Mouse (Mus musculus): ENCODE data around the gene Psmg4. TPM values are rescaled to one million over a fixed set of nuclear protein-coding genes. Genes with fewer than 3 reads are reported as not detected.

The Psmg4 gene
- total and polyA plus RNA-seq, 3 experiments = 121 to 161 TPM; not detected in 1

- no peak overlapping the region for H3K27ac ChIP-seq (ENCODE audit: control insufficient read depth, low read depth, low read length)
- peak overlapping the region; percentile 67 to 72 for H3K4me3 ChIP-seq (ENCODE audit: control insufficient read depth in 1 of 2, insufficient read depth in 1 of 2, low read depth in 2 of 2, low read length in 2 of 2)
- DNase-seq (ENCODE audit: low read depth, low spot score) = peak; percentile 80
- H3K27me3 ChIP-seq (ENCODE audit: control insufficient read depth in 1 of 2, insufficient read depth in 2 of 2, low read length in 2 of 2) = no peaks in the 10 kb centered on the region
- peaks cover 0 to 12% of the 10 kb centered on the region in 2 experiments; a peak in 2 of 4 replicates for H3K4me1 ChIP-seq (ENCODE audit: control insufficient read depth in 1 of 2, insufficient read depth in 2 of 2, low read length in 2 of 2)
- H3K9me3 ChIP-seq (replicated peaks; ENCODE audit: insufficient read depth, low read length) = no peaks in the 10 kb centered on the region
- H3K9ac ChIP-seq (ENCODE audit: control insufficient read depth, low read depth, low read length, poor library complexity, severe bottlenecking) = peak overlapping the region; percentile 43; the same call in 1 of the 2 replicates
- peaks cover 0 to 4% of the 10 kb centered on the region in 2 experiments; a peak in 1 of 4 replicates for H3K36me3 ChIP-seq (ENCODE audit: control insufficient read depth in 1 of 2, insufficient read depth in 2 of 2, low read length in 2 of 2)
- TF ChIP-seq HCFC1 (IDR thresholded peaks at IDR 0.05; ENCODE audit: low read depth, low read length) = no peak
- TF ChIP-seq SIN3A (IDR thresholded peaks at IDR 0.05; ENCODE audit: low read length) = peak; percentile 49
- 0 out of 2 replicates have a peak, but pooled peaks have one; percentile 20 for TF ChIP-seq MXI1 (IDR thresholded peaks at IDR 0.05; ENCODE audit: low read depth, low read length)
- no peak for TF ChIP-seq MAZ (IDR thresholded peaks at IDR 0.05; ENCODE audit: low read depth, low read length)
- no peak for TF ChIP-seq POLR2AphosphoS5 (IDR thresholded peaks at IDR 0.05; ENCODE audit: borderline replicate concordance, low read depth, low read length)
- H3K79me2 ChIP-seq (ENCODE audit: control insufficient read depth, insufficient read depth, low read length, poor library complexity) = no peaks in the 10 kb centered on the region
Measured at GRCm38 (mm10) chr13:34131011-34131707, 31.6 kb upstream of the Psmg4 start.

- Histone ChIP-seq H3K9ac (ENCODE audit: control insufficient read depth, low read depth, low read length, poor library complexity, severe bottlenecking) (no peak overlapping the region), H3K27ac (ENCODE audit: control insufficient read depth, low read depth, low read length) (no peak overlapping the region), H3K79me2 (ENCODE audit: control insufficient read depth, insufficient read depth, low read length, poor library complexity) (no peaks in the 10 kb centered on the region), H3K4me3 (ENCODE audit: control insufficient read depth in 1 of 2, insufficient read depth in 1 of 2, low read depth in 2 of 2, low read length in 2 of 2) (no peak overlapping the region), H3K27me3 (ENCODE audit: control insufficient read depth in 1 of 2, insufficient read depth in 2 of 2, low read length in 2 of 2) (no peaks in the 10 kb centered on the region), H3K9me3 (replicated peaks; ENCODE audit: insufficient read depth, low read length) (no peaks in the 10 kb centered on the region), H3K36me3 (ENCODE audit: control insufficient read depth in 1 of 2, insufficient read depth in 2 of 2, low read length in 2 of 2) (peaks cover 0 to 4% of the 10 kb centered on the region in 2 experiments; a peak in 1 of 4 replicates), H3K4me1 (ENCODE audit: control insufficient read depth in 1 of 2, insufficient read depth in 2 of 2, low read length in 2 of 2) (peaks cover 0 to 12% of the 10 kb centered on the region in 2 experiments; a peak in 2 of 4 replicates)
- no peak for DNase-seq (ENCODE audit: low read depth, low spot score)
- TF ChIP-seq SMC3 (IDR thresholded peaks at IDR 0.05; ENCODE audit: low read depth, low read length) (no peak), KAT2A (conservative IDR thresholded peaks at IDR 0.05; ENCODE audit: low read depth, low read length) (no peak), MYC (IDR thresholded peaks at IDR 0.05; ENCODE audit: low read depth, low read length) (no peak), GABPA (IDR thresholded peaks at IDR 0.05; ENCODE audit: low read depth, low read length) (no peak), RCOR1 (IDR thresholded peaks at IDR 0.05; ENCODE audit: low read depth, low read length) (no peak), NELFE (IDR thresholded peaks at IDR 0.05; ENCODE audit: low read depth, low read length) (no peak), E2F4 (IDR thresholded peaks at IDR 0.05; ENCODE audit: borderline replicate concordance, low read depth, low read length) (no peak), CHD2 (IDR thresholded peaks at IDR 0.05; ENCODE audit: low read length) (no peak), ZC3H11A (IDR thresholded peaks at IDR 0.05; ENCODE audit: low read depth, low read length) (no peak), NRF1 (IDR thresholded peaks at IDR 0.05; ENCODE audit: insufficient read depth, low read depth, low read length, poor library complexity, severe bottlenecking) (no peak)
Measured at GRCm38 (mm10) chr13:34131708-34132060, 31.1 kb upstream of the Psmg4 start.

Data from MEL (cell line).